Comparison of ENCODE assay signal across 7 mouse cellular contexts in the genomic region with DNA sequence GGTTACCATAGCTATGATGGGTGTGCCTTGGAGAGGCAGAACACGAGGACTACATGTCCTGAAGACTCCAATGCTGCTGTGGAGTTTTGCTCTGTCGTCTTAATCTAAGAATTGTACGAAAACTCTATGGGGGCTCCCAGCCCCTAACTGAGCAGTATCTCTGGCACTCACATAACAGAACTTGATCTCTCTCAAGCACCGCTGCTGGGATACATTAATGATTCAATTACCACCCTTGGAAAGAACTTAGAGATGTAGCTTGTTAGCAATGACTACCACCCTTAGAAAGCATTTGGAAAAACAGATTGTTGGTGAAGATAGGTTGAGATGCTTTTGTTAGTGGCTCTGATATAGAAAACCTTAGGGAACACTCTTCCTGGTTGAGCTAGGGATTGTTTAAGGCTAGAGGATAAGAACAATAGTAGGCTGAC. TPM values are rescaled to one million over a fixed set of nuclear protein-coding genes. Genes with fewer than 3 reads are reported as not detected.
DNase-seq lines count a peak whose midpoint lies in the region; ATAC-seq and TF ChIP-seq lines count a peak whose summit lies in the region.
"Not testable (repeated sequence)": the region's sequence is repeated elsewhere in the genome, so short reads cannot be mapped to it uniquely, and the experiment has no call there.

No protein-coding gene starts in this region.

- intact Hi-C loops in left cerebral cortex, postnatal 10 days (cut with DNase I): not testable (repeated sequence)

- not testable (repeated sequence) for H3K4me2 ChIP-seq in forebrain, embryonic 15.5 days (replicated peaks); stomach, postnatal 0 days (replicated peaks; ENCODE audit: low read depth)

- not testable (repeated sequence) for H3K9ac ChIP-seq in forebrain, embryonic 15.5 days (replicated peaks); stomach, postnatal 0 days (ENCODE audit: low read length)

- H3K4me3 ChIP-seq in forebrain, embryonic 15.5 days; stomach, postnatal 0 days (ENCODE audit: low read depth, low read length): not testable (repeated sequence)

- WGBS in forebrain, embryonic 15.5 days: 68% methylated on average over 4 of the region's 4 CpGs
- WGBS in stomach, postnatal 0 days: 68% methylated on average over 4 of the region's 4 CpGs

- H3K27ac ChIP-seq in forebrain, embryonic 15.5 days (replicated peaks); stomach, postnatal 0 days (replicated peaks): not testable (repeated sequence)

- H3K4me1 ChIP-seq in forebrain, embryonic 15.5 days; stomach, postnatal 0 days (replicated peaks; ENCODE audit: control insufficient read depth, insufficient read depth): not testable (repeated sequence)

- H3K27me3 ChIP-seq in forebrain, embryonic 15.5 days; stomach, postnatal 0 days (ENCODE audit: control insufficient read depth, insufficient read depth, low read length): not testable (repeated sequence)

- ATAC-seq in forebrain, embryonic 15.5 days (replicated peaks): peak; percentile 21; the same call in 1 of the 2 replicates
- ATAC-seq in megakaryocyte-erythroid progenitor cell, adult 5-6 weeks (replicated peaks; ENCODE audit: low FRiP score, low TSS enrichment, poor library complexity, severe bottlenecking): 0 out of 2 replicates have a peak, but pooled peaks have one; percentile 6
- ATAC-seq in stomach, postnatal 0 days (ENCODE audit: low FRiP score, low TSS enrichment): peak; percentile 33; the same call in 1 of the 2 replicates

- TF ChIP-seq CTCF in stomach, postnatal 0 days (IDR thresholded peaks at IDR 0.05; ENCODE audit: low read depth): not testable (repeated sequence)

- H3K36me3 ChIP-seq in forebrain, embryonic 15.5 days; stomach, postnatal 0 days (ENCODE audit: control insufficient read depth, insufficient read depth, low read length): not testable (repeated sequence)

- DNase-seq in adipocyte (ENCODE audit: low spot score): peak; percentile 27
- DNase-seq in heart, adult 8-10 months (ENCODE audit: low spot score): peak; percentile 74
- DNase-seq in kidney, adult 11 months: peak; percentile 58
- peak; percentile 38 to 65 for DNase-seq in left cerebral cortex, postnatal 10 days (ENCODE audit: extremely low spot score in 1 of 2, low spot score in 2 of 2)
- DNase-seq in stomach, postnatal 0 days (ENCODE audit: low spot score): not testable (repeated sequence)

- not testable (repeated sequence) for TF ChIP-seq EP300 in stomach, postnatal 0 days (optimal IDR thresholded peaks at IDR 0.05)

- H3K9me3 ChIP-seq in forebrain, embryonic 15.5 days: peaks cover 21% of the 10 kb centered on the region
- H3K9me3 ChIP-seq in stomach, postnatal 0 days (ENCODE audit: control insufficient read depth, low read length): not testable (repeated sequence)

RNA-seq across cellular contexts. Expression of a gene that starts 25.7 kb away (rescaled TPM):
- polyA plus RNA-seq in forebrain, embryonic 15.5 days (2015; fragmentation: Nextera tagmentation; extraction: Ambion mirVana): 16.2 and 16.4 TPM in 2 replicates
- 10 to 100 TPM; 12.9 to 27.4 (median 20.4) TPM for total RNA-seq in heart, adult 8-10 months (2022)
- total RNA-seq in left cerebral cortex, postnatal 10 days (2021): 10 to 100 TPM; 51.9 to 73.2 TPM
- total RNA-seq in megakaryocyte-erythroid progenitor cell, adult 5-6 weeks (2014; fragmentation: Nextera tagmentation): 28.6 and 31.4 TPM in 2 replicates
- total RNA-seq in megakaryocyte-erythroid progenitor cell, adult 5-6 weeks (2017): 6.8 and 13.5 TPM in 2 replicates
- polyA plus RNA-seq in stomach, postnatal 0 days (2015; fragmentation: Nextera tagmentation; extraction: Ambion mirVana): 5.7 and 7.4 TPM in 2 replicates

RNA-seq across cellular contexts. Expression of a gene that starts 34.6 kb away (rescaled TPM):
- 46.2 and 54.3 TPM in 2 replicates for polyA plus RNA-seq in forebrain, embryonic 15.5 days (2015; fragmentation: Nextera tagmentation; extraction: Ambion mirVana)
- total RNA-seq in heart, adult 8-10 months (2022): 10 to 100 TPM; 39.3 to 43.9 (median 40.4) TPM
- 10 to 100 TPM; 60.6 to 62.1 TPM for total RNA-seq in left cerebral cortex, postnatal 10 days (2021)
- total RNA-seq in megakaryocyte-erythroid progenitor cell, adult 5-6 weeks (2014; fragmentation: Nextera tagmentation): 103 and 156 TPM in 2 replicates
- 58.1 and 86.4 TPM in 2 replicates for total RNA-seq in megakaryocyte-erythroid progenitor cell, adult 5-6 weeks (2017)
- polyA plus RNA-seq in stomach, postnatal 0 days (2015; fragmentation: Nextera tagmentation; extraction: Ambion mirVana): 15.3 and 19.8 TPM in 2 replicates
